Mouse (Mus musculus) small intestine, adult 2 months (tissue): Measurements from ENCODE around the gene Scn2b. TPM values are rescaled to one million over a fixed set of nuclear protein-coding genes. Genes with fewer than 3 reads are reported as not detected.

Experiments used
- H3K27ac ChIP-seq: fragments of 200-500 bp; 2 replicates; pipeline ENCODE4 v1.5.1; 2012; ENCODE audit warnings: low read depth, low read length, control low read depth, inconsistent platforms; ENCODE audit not compliant: insufficient read depth
- H3K27me3 ChIP-seq: fragments of 200-500 bp; 2 replicates; pipeline ENCODE4 v1.6.1; 2012; ENCODE audit warnings: mild to moderate bottlenecking, moderate library complexity, low read length, inconsistent platforms; ENCODE audit not compliant: control insufficient read depth, insufficient read depth
- H3K36me3 ChIP-seq: fragments of 200-500 bp; 2 replicates; pipeline ENCODE4 v1.6.1; 2012; ENCODE audit warnings: mild to moderate bottlenecking, low read length, control low read depth, inconsistent platforms; ENCODE audit not compliant: control insufficient read depth, insufficient read depth
- H3K4me1 ChIP-seq: fragments of 200-500 bp; 2 replicates; pipeline ENCODE4 v1.6.1; 2012; ENCODE audit warnings: low read length, inconsistent platforms, mixed read lengths; ENCODE audit not compliant: control insufficient read depth, insufficient read depth, insufficient read length
- H3K4me3 ChIP-seq: fragments of 200-500 bp; 2 replicates; pipeline ENCODE4 v1.5.1; 2012; ENCODE audit warnings: low read depth, mild to moderate bottlenecking, control low read depth, inconsistent platforms, low read length, moderate library complexity
- CTCF ChIP-seq: fragments of 200-500 bp; IDR thresholded peaks from 2 replicates; pipeline ENCODE4 v1.5.1; 2012; ENCODE audit warnings: low read depth, mild to moderate bottlenecking, control low read depth, inconsistent platforms, low read length, moderate library complexity, mixed read lengths; ENCODE audit not compliant: insufficient replicate concordance, insufficient read length; ENCODE audit errors: extremely low read depth
- POLR2A ChIP-seq: fragments of 200-500 bp; IDR thresholded peaks from 2 replicates; pipeline ENCODE4 v1.6.1; 2012; ENCODE audit warnings: low read depth, mild to moderate bottlenecking, control low read depth, inconsistent platforms, low read length, moderate library complexity
- WGBS: fragments of 180-500 bp; shearing (Covaris S2); methylation state at CpG from one replicate; pipeline ENCODE4 v1.1.7; 2018; 5-methylcytosine and 5-hydroxymethylcytosine counted together
- polyA plus RNA-seq: library from polyadenylated mRNA; depleted of rRNA; stranded (reverse); fragments of >200 nt; gene quantifications from 2 replicates; pipeline ENCODE4 v1.2.3, GENCODE M21; 2012

Gene Scn2b
- polyA plus RNA-seq, 1 experiment = 0.98 TPM

DNA sequence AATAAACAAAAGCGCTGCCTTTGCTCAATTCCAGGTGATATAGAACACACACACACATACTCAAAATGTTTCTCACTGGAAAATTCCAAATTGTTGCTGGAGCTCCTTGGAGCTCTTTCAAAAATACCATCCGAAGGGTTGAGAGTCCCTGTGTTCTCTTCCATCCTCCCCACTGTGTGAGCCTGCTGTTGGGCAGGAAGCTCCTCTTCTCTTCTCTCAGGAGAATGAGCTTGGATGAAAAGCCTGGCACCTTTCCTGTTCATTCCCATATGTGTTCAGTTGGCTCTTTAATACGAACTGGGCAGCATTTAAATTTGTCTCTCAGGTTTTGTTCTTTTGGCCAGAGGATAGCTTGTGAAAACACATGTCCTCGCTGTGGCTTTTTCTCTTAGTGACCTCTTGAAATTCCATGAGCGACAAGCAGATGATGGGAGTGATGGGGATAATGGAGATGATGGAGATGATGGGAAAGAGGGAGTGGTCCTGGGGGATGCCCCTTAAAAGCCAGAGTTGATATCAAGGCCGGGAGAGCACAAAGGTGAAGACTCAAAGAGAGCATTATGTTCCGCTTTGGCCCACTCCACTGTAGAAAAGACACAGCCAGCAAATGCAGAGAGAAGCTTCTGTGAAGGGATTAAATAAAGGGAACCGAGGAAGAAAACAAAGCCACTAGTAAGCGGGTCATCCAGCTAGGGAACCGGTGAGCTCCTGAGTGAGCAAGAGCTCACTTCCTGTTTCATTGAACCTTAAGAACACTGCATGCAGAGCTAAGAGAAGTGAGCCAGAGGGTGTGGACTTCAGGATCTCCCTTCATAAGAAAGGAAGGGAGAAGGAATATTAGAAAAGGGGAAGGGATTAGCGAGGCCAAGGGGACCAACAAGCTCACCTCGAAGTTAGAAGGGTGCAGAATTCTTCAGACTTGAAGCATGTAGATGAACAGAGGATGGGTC lies 31.6 kb upstream of the Scn2b start:
- Histone ChIP-seq H3K27me3 (no peaks in the 10 kb centered on the region), H3K4me1 (no peaks in the 10 kb centered on the region), H3K4me3 (no peak overlapping the region), H3K27ac (0 out of 2 replicates have a peak overlapping the region, but pooled peaks have one; percentile 9), H3K36me3 (0 out of 2 replicates have a peak, but pooled peaks cover 1% of the 10 kb centered on the region)
- TF ChIP-seq CTCF = no peak
- TF ChIP-seq POLR2A = no peak
- 84% methylated on average over 12 of the region's 12 CpGs for WGBS

- H3K27ac ChIP-seq = no peak overlapping the region
- no peaks in the 10 kb centered on the region for H3K27me3 ChIP-seq
- 0 out of 2 replicates have a peak, but pooled peaks cover 1% of the 10 kb centered on the region for H3K36me3 ChIP-seq
- TF ChIP-seq POLR2A = no peak
- TF ChIP-seq CTCF = no peak
- no peak overlapping the region for H3K4me3 ChIP-seq
- no peaks in the 10 kb centered on the region for H3K4me1 ChIP-seq
Observed at GRCm38 (mm10) chr9:45088040-45088439, 29.5 kb upstream of the Scn2b start.

GRCm38 (mm10) chr9:45090811-45091210 lies 26.8 kb upstream of the Scn2b start:
- WGBS = 78% methylated on average over 3 of the region's 3 CpGs
- H3K4me1 ChIP-seq = peaks cover 3% of the 10 kb centered on the region; the same call in 1 of the 2 replicates

GRCm38 (mm10) chr9:45092641-45093040 lies 24.9 kb upstream of the Scn2b start:
- H3K36me3 ChIP-seq = 0 out of 2 replicates have a peak, but pooled peaks cover 1% of the 10 kb centered on the region
- no peak overlapping the region for H3K27ac ChIP-seq
- 73% methylated on average over 4 of the region's 4 CpGs for WGBS
- H3K27me3 ChIP-seq = no peaks in the 10 kb centered on the region
- H3K4me1 ChIP-seq = peaks cover 3% of the 10 kb centered on the region; the same call in 1 of the 2 replicates
- TF ChIP-seq CTCF (no peak), POLR2A (no peak)
- no peak overlapping the region for H3K4me3 ChIP-seq

More at GRCm38 (mm10) chr9:45090811-45091210, 26.8 kb upstream of the Scn2b start:
- Histone ChIP-seq H3K27me3 (no peaks in the 10 kb centered on the region), H3K36me3 (0 out of 2 replicates have a peak, but pooled peaks cover 1% of the 10 kb centered on the region), H3K27ac (no peak overlapping the region), H3K4me3 (no peak overlapping the region)
- TF ChIP-seq CTCF = peak; percentile 22; the same call in 1 of the 2 replicates
- no peak for TF ChIP-seq POLR2A

GRCm38 (mm10) chr9:45095149-45095937 lies 22.2 kb upstream of the Scn2b start:
- 34% methylated on average over 6 of the region's 6 CpGs for WGBS
- peaks cover 12% of the 10 kb centered on the region; the same call in 1 of the 2 replicates for H3K4me1 ChIP-seq
- no peak overlapping the region for H3K27ac ChIP-seq

DNA sequence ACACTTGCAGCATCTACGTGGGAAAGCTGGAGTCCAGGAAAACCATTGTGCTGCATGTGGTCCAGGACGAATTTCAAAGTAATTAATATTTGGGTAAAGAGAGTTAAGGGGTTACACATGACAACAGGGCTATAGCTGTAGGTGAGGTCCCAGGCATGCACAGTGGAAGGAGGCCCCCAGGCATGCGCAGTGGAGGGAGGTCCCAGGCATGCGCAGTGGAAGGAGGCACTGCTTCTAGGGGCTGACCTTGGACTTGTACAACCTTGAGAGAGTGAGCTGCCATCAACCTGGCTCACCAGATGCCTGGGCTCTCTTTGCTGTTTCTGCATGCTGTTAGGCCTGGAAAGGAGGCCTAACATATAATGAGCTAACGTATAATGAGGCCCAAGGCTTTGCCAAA lies 19.7 kb upstream of the Scn2b start:
- no peaks in the 10 kb centered on the region for H3K27me3 ChIP-seq
- H3K4me3 ChIP-seq = no peak overlapping the region
- H3K27ac ChIP-seq = no peak overlapping the region
- peaks cover 22% of the 10 kb centered on the region; the same call in 1 of the 2 replicates for H3K4me1 ChIP-seq
- H3K36me3 ChIP-seq = no peaks in the 10 kb centered on the region
- no peak for TF ChIP-seq POLR2A
- no peak for TF ChIP-seq CTCF
- WGBS = 90% methylated on average over 5 of the region's 5 CpGs

More at GRCm38 (mm10) chr9:45095149-45095937, 22.2 kb upstream of the Scn2b start:
- no peaks in the 10 kb centered on the region for H3K27me3 ChIP-seq
- TF ChIP-seq CTCF (no peak), POLR2A (no peak)
- H3K4me3 ChIP-seq = no peak overlapping the region
- no peaks in the 10 kb centered on the region for H3K36me3 ChIP-seq

DNA sequence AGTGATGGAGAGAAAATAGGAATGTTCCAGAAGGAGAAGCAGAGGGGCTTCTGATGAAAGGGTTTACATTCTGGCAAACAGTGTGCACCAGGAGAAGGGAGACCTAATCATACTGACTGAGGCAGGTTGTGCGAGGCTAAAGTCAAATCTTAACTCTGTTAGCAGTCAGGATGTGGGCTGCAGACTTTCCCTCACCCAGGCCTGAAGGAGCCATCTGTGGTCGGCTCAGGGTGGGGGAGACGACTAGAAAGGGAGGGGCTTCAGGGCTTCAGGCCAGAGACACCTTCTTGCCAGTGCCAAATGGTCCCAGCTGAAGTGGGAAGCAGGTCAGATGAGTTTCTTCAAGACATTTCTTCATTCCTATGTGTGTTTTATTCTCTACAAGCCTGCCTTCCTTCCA lies 19.2 kb upstream of the Scn2b start:
- WGBS = 38% methylated on average over 3 of the region's 3 CpGs
- Histone ChIP-seq H3K4me3 (no peak overlapping the region), H3K27me3 (no peaks in the 10 kb centered on the region), H3K4me1 (peaks cover 25% of the 10 kb centered on the region), H3K36me3 (no peaks in the 10 kb centered on the region), H3K27ac (no peak overlapping the region)
- TF ChIP-seq POLR2A (no peak), CTCF (no peak)
